Mouse (Mus musculus): ENCODE measurements around the gene Lmnb2. TPM values are rescaled to one million over a fixed set of nuclear protein-coding genes. Genes with fewer than 3 reads are reported as not detected.

The Lmnb2 gene
- polyA plus RNA-seq, 1 experiment, result 66.4 TPM

- no peak overlapping the region for H3K4me3 ChIP-seq (ENCODE audit: insufficient read depth, poor library complexity, severe bottlenecking)
- H3K36me3 ChIP-seq (ENCODE audit: control insufficient read depth, insufficient read depth), result peaks cover 6% of the 10 kb centered on the region
- H3K27me3 ChIP-seq (ENCODE audit: control insufficient read depth, insufficient read depth, insufficient read length), result no peaks in the 10 kb centered on the region
- peaks cover 9% of the 10 kb centered on the region for H3K79me3 ChIP-seq (ENCODE audit: low read depth)
- no peak for TF ChIP-seq MAX (IDR thresholded peaks at IDR 0.05)
- no peak for TF ChIP-seq USF1 (IDR thresholded peaks at IDR 0.05; ENCODE audit: low read depth)
- no peak for TF ChIP-seq FOSL1 (IDR thresholded peaks at IDR 0.05; ENCODE audit: insufficient read depth, low read length, poor library complexity, severe bottlenecking)
- TF ChIP-seq CEBPB (IDR thresholded peaks at IDR 0.05; ENCODE audit: low read depth), result no peak
- TF ChIP-seq CTCF (IDR thresholded peaks at IDR 0.05; ENCODE audit: control insufficient read depth, insufficient read depth, insufficient read length), result no peak
- TF ChIP-seq MYOG (IDR thresholded peaks at IDR 0.05; ENCODE audit: control insufficient read depth, extremely low read depth, insufficient read length), result no peak
- no peak for TF ChIP-seq MYOD1 (IDR thresholded peaks at IDR 0.05; ENCODE audit: control insufficient read depth, insufficient read length, low read depth)
- no peak overlapping the region for H3ac ChIP-seq (ENCODE audit: control insufficient read depth, insufficient read length, low read depth)
- peaks cover 19% of the 10 kb centered on the region for H3K79me2 ChIP-seq (ENCODE audit: control insufficient read depth, insufficient read depth)
These were observed 16.3 kb upstream of the Lmnb2 start for GRCm38 (mm10) chr10:80934136-80934985.

DNA sequence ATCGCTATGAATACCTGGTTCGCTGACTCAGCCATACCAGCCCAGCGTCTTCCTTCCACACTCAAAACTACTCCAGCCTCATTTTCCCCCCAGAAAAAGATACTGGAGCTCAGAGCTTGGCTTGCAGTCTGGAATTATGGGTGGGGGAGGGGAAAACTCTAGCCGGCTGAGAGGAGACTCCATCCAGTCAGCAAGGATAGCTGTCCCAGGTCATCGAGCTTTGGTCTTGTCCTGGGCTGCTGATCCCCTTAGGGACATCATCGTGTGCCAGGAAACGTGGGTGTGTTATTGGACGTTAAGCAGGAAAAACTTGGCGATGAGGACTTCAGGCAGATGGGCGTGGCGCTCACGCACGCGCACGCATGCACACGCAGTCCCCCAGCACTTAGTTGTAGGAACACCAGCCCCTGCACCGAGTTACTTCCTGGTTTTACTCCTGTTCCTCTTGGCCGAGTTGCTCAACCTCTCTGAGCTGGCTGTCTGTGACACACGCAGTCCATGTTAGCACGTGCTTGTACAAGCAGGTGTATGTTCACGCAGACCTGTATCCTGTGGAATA, 15.5 kb upstream of the Lmnb2 start:
- Histone ChIP-seq H3K4me3 (ENCODE audit: insufficient read depth, poor library complexity, severe bottlenecking) (no peak overlapping the region), H3K79me2 (ENCODE audit: control insufficient read depth, insufficient read depth) (peaks cover 19% of the 10 kb centered on the region), H3ac (ENCODE audit: control insufficient read depth, insufficient read length, low read depth) (no peak overlapping the region), H3K79me3 (ENCODE audit: low read depth) (peaks cover 9% of the 10 kb centered on the region), H3K36me3 (ENCODE audit: control insufficient read depth, insufficient read depth) (peaks cover 6% of the 10 kb centered on the region), H3K27me3 (ENCODE audit: control insufficient read depth, insufficient read depth, insufficient read length) (no peaks in the 10 kb centered on the region)
- TF ChIP-seq CEBPB (IDR thresholded peaks at IDR 0.05; ENCODE audit: low read depth) (peak; percentile 42), MYOG (IDR thresholded peaks at IDR 0.05; ENCODE audit: control insufficient read depth, extremely low read depth, insufficient read length) (no peak)

DNA sequence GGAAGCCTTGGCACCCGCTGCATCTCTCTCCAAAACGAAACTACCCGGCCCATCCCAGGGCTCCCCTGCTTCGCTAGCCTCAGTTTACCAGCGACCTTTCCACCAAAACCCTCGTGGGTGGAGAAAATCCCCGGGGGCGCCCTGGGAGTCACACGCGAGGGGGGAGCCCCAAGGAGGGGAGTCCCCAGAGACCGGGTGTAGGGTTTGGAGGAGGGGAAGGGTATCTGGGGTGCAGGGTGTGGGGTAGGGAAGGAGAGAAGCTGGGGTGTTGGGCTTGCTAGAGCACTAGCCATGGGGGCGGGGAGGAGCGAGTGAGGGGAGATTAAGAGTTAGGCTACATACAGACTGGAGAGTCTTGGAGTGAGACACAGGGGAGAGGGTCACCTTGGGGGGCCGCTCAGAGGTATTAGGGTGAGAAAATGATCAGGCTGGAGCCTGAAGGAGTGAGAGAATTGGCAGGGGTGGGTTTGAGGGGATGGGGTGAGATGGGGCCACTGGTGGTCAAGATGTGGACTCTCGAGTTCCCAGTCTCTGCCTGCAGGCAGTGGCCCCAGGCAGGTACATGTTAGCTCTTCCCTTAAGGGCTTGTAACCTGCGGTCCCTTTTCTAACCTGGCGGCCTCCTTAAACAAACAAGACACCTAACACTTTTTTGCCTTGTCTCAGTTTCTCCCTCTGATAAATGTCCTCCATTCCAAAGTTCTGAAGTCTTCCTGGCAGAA, 14.8 kb upstream of the Lmnb2 start:
- H3K27me3 ChIP-seq (ENCODE audit: control insufficient read depth, insufficient read depth, insufficient read length), result no peaks in the 10 kb centered on the region
- H3ac ChIP-seq (ENCODE audit: control insufficient read depth, insufficient read length, low read depth), result no peak overlapping the region
- H3K79me3 ChIP-seq (ENCODE audit: low read depth), result peaks cover 9% of the 10 kb centered on the region
- H3K4me3 ChIP-seq (ENCODE audit: insufficient read depth, poor library complexity, severe bottlenecking), result peak overlapping the region; percentile 28
- TF ChIP-seq MYOD1 (IDR thresholded peaks at IDR 0.05; ENCODE audit: control insufficient read depth, insufficient read length, low read depth), result no peak
- no peak for TF ChIP-seq MYOG (IDR thresholded peaks at IDR 0.05; ENCODE audit: control insufficient read depth, extremely low read depth, insufficient read length)
- TF ChIP-seq CTCF (IDR thresholded peaks at IDR 0.05; ENCODE audit: control insufficient read depth, insufficient read depth, insufficient read length), result no peak
- TF ChIP-seq CEBPB (IDR thresholded peaks at IDR 0.05; ENCODE audit: low read depth), result no peak
- no peak for TF ChIP-seq USF1 (IDR thresholded peaks at IDR 0.05; ENCODE audit: low read depth)
- TF ChIP-seq MAX (IDR thresholded peaks at IDR 0.05), result no peak
- no peak for TF ChIP-seq FOSL1 (IDR thresholded peaks at IDR 0.05; ENCODE audit: insufficient read depth, low read length, poor library complexity, severe bottlenecking)
- H3K36me3 ChIP-seq (ENCODE audit: control insufficient read depth, insufficient read depth), result peaks cover 6% of the 10 kb centered on the region
- H3K79me2 ChIP-seq (ENCODE audit: control insufficient read depth, insufficient read depth), result peaks cover 19% of the 10 kb centered on the region

DNA sequence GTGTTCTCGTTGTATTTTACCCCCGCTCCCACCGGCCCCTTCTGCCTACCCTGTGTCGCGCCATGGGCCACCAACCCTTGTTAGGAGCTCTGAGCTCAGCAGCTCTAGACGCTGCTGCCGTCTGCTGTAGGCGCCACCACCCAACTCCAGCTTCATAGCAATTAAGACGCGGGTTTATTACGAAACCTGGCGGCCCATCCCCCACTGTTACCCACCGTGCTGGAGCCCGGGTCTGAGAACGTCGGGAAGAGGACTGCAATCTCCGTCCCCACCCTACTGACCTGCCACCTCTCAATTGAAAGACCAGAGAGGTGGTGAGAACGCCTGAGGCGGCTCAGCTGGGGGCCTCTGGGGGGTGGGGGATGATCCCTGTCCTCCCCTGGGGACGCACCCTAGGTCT, 14.2 kb upstream of the Lmnb2 start:
- Histone ChIP-seq H3K79me3 (ENCODE audit: low read depth) (peaks cover 9% of the 10 kb centered on the region), H3K4me3 (ENCODE audit: insufficient read depth, poor library complexity, severe bottlenecking) (peak overlapping the region; percentile 28), H3K36me3 (ENCODE audit: control insufficient read depth, insufficient read depth) (peaks cover 6% of the 10 kb centered on the region), H3K79me2 (ENCODE audit: control insufficient read depth, insufficient read depth) (peaks cover 19% of the 10 kb centered on the region), H3ac (ENCODE audit: control insufficient read depth, insufficient read length, low read depth) (peak overlapping the region; percentile 3), H3K27me3 (ENCODE audit: control insufficient read depth, insufficient read depth, insufficient read length) (no peaks in the 10 kb centered on the region)
- TF ChIP-seq MYOD1 (IDR thresholded peaks at IDR 0.05; ENCODE audit: control insufficient read depth, insufficient read length, low read depth), result no peak
- TF ChIP-seq FOSL1 (IDR thresholded peaks at IDR 0.05; ENCODE audit: insufficient read depth, low read length, poor library complexity, severe bottlenecking), result no peak
- peak; percentile 55 for TF ChIP-seq CEBPB (IDR thresholded peaks at IDR 0.05; ENCODE audit: low read depth)

DNA sequence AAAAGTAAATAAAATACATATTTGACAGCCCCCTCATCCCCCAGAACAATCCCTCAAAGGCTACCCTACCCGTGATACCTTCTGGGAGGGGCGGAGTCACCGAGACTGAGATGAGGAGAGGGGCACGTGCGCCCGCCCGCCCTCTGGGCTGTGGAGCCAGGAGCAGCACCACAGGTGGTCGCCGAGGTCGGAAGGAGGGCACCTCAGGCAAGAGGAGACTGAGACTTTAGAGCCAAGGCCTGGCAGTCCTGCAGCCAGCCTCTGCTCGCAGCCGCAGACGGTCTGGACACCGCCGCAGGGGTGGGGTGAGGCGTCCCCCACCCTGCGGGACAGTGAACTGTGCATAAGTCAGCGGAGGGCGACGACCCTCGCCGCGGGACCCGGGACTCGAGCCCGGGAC, 13.7 kb upstream of the Lmnb2 start:
- Histone ChIP-seq H3K36me3 (ENCODE audit: control insufficient read depth, insufficient read depth) (peaks cover 6% of the 10 kb centered on the region), H3ac (ENCODE audit: control insufficient read depth, insufficient read length, low read depth) (peak overlapping the region; percentile 36), H3K4me3 (ENCODE audit: insufficient read depth, poor library complexity, severe bottlenecking) (peak overlapping the region; percentile 95), H3K79me2 (ENCODE audit: control insufficient read depth, insufficient read depth) (peaks cover 19% of the 10 kb centered on the region), H3K79me3 (ENCODE audit: low read depth) (peaks cover 9% of the 10 kb centered on the region), H3K27me3 (ENCODE audit: control insufficient read depth, insufficient read depth, insufficient read length) (no peaks in the 10 kb centered on the region)
- TF ChIP-seq CEBPB (IDR thresholded peaks at IDR 0.05; ENCODE audit: low read depth) (no peak), MAX (IDR thresholded peaks at IDR 0.05) (no peak), MYOG (IDR thresholded peaks at IDR 0.05; ENCODE audit: control insufficient read depth, extremely low read depth, insufficient read length) (no peak), USF1 (IDR thresholded peaks at IDR 0.05; ENCODE audit: low read depth) (no peak), FOSL1 (IDR thresholded peaks at IDR 0.05; ENCODE audit: insufficient read depth, low read length, poor library complexity, severe bottlenecking) (no peak), CTCF (IDR thresholded peaks at IDR 0.05; ENCODE audit: control insufficient read depth, insufficient read depth, insufficient read length) (no peak), MYOD1 (IDR thresholded peaks at IDR 0.05; ENCODE audit: control insufficient read depth, insufficient read length, low read depth) (no peak)

Measured in C2C12 (cell line).